Mouse (Mus musculus): ENCODE measurements around the gene Rcc2.

DNA sequence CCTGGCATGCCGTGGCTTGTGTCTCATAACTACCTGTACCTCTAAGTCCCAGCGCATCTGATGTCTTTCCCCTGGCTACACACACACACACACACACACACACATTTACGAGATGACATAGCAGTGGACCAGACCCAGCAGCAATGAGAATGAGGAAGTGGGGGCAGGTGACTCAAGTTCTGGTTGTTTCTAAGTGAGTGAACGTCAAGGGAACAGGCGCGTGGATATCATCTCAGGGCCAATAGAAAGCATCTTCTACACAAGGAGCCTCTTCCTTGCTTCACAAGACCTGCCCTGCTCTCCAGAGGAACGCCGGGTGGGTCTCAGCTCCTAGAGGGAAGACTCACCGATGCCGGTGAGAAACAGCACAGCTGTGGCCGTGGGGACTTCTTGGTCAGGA lies 40.3 kb downstream of the Rcc2 start:
- no peak for TF ChIP-seq POLR2A (IDR thresholded peaks at IDR 0.05; ENCODE audit: control insufficient read depth in 1 of 2, insufficient read depth in 1 of 2, low read depth in 1 of 2, low read length in 2 of 2, poor library complexity in 1 of 2)
- TF ChIP-seq USF1 (IDR thresholded peaks at IDR 0.05; ENCODE audit: low read depth, low read length), result no peak
- no peak for TF ChIP-seq POLR2AphosphoS2 (IDR thresholded peaks at IDR 0.05; ENCODE audit: low read length)
- TF ChIP-seq CHD1 (IDR thresholded peaks at IDR 0.05; ENCODE audit: low read depth, low read length), result no peak
- TF ChIP-seq ZKSCAN1 (IDR thresholded peaks at IDR 0.05; ENCODE audit: low read depth, low read length), result no peak
- no peak for TF ChIP-seq MAX (IDR thresholded peaks at IDR 0.05; ENCODE audit: low read length)
